Mouse (Mus musculus) ES-Bruce4 (cell line): ENCODE measurements at regions not wholly inside any gene's neighbourhood (a gene's known extent, or its start where the extent isn't known, plus 50 kb on each side); places are given as distances from the start of the nearest gene placed in this dataset.
"Not testable (repeated sequence)": the region's sequence is repeated elsewhere in the genome, so short reads cannot be mapped to it uniquely, and the experiment has no call there.

Experiments
- H3K27ac ChIP-seq: 2 replicates; pipeline ENCODE4 v1.5.1; 2012; ENCODE audit warnings: low read length, inconsistent platforms; ENCODE audit not compliant: insufficient read depth
- H3K27me3 ChIP-seq: 2 replicates; pipeline ENCODE4 v1.6.1; 2012; ENCODE audit warnings: mild to moderate bottlenecking, low read length, inconsistent platforms; ENCODE audit not compliant: control insufficient read depth, poor library complexity, insufficient read depth, severe bottlenecking
- H3K36me3 ChIP-seq: 2 replicates; pipeline ENCODE4 v1.6.1; 2012; ENCODE audit warnings: inconsistent platforms, mild to moderate bottlenecking, low read length, moderate library complexity; ENCODE audit not compliant: control insufficient read depth, poor library complexity, insufficient read depth, severe bottlenecking
- H3K4me1 ChIP-seq: one replicate; pipeline ENCODE4 v1.8.1; 2011; ENCODE audit warnings: low read length; ENCODE audit not compliant: control insufficient read depth, insufficient read depth
- H3K4me3 ChIP-seq: 2 replicates; pipeline ENCODE4 v1.5.1; 2011; ENCODE audit warnings: low read depth, mild to moderate bottlenecking, low read length
- H3K9ac ChIP-seq: 2 replicates; pipeline ENCODE4 v1.6.1; 2012; ENCODE audit warnings: low read depth, mild to moderate bottlenecking, inconsistent platforms; ENCODE audit not compliant: poor library complexity, severe bottlenecking
- H3K9me3 ChIP-seq: replicated peaks from 2 replicates; pipeline ENCODE4 v1.6.1; 2012; ENCODE audit warnings: mild to moderate bottlenecking, low read length, inconsistent platforms; ENCODE audit not compliant: control insufficient read depth, poor library complexity, insufficient read depth, severe bottlenecking
- CTCF ChIP-seq: IDR thresholded peaks from one replicate; pipeline ENCODE4 v1.8.1; 2011; ENCODE audit warnings: low read depth, low read length
- EP300 ChIP-seq: IDR thresholded peaks from 2 replicates; pipeline ENCODE4 v1.6.1; 2011; ENCODE audit warnings: low read depth, low read length; ENCODE audit not compliant: insufficient read depth
- POLR2A ChIP-seq: IDR thresholded peaks from one replicate; pipeline ENCODE4 v1.8.1; 2011; ENCODE audit warnings: low read length; ENCODE audit not compliant: insufficient read depth

DNA sequence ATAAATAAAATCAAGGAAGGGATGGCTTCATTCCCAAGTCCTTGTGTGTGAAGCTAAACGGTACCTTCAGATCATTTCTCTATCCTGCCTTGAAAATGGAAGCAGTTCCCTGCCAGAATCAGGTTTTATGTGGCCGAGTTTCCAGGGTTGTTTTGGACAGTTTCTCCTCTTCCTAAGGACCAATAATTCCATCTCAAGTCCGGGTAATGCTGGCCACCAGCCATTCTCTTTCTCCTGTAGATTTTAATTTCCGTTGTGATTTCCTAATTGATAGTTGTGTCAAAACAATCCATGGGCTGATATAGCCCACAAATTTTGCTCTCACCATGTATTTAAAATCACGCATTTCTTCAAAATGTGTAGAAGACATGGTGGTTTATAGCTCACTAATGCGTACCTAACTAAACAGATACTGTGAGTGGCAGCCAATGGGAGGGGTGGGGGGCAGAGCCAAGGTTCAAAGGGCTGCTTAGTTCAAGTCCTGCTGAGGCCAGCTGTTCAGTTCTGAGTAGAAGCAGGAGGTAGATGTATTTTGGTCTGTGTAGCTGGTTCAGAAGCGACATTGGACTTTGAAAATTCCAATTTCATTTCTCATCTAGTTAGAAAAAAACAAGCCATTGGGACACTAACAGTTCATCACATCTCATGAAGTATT, 129.2 kb upstream of the Kctd3 start:
- no peaks in the 10 kb centered on the region for H3K4me1 ChIP-seq
- no peaks in the 10 kb centered on the region for H3K9me3 ChIP-seq
- TF ChIP-seq CTCF (no peak), POLR2A (no peak), EP300 (no peak)
- H3K27ac ChIP-seq = no peak overlapping the region
- no peaks in the 10 kb centered on the region; the same call in 1 of the 2 replicates for H3K27me3 ChIP-seq
- H3K36me3 ChIP-seq = no peaks in the 10 kb centered on the region
- no peak overlapping the region for H3K9ac ChIP-seq
- no peak overlapping the region for H3K4me3 ChIP-seq

DNA sequence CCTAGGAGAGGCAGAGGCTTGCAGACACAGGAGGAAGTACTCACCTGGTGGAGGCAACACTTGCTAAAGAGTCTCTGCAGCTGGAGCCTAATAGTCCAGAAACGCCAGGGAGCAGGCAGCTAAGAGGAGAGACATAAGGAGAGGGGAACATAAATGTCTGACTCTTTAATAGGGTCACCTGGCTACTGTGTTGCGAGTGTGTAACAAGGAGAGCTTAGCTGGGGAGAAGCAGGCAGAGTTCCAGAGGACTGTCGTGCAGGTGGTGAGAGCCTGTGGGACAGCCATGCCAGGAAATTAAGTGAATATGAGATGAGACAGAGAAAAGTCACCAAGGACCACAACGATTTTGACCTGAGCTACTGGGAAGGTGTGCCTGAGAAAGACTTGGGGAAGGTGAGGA, 128.2 kb upstream of the Kctd3 start:
- no peak overlapping the region for H3K27ac ChIP-seq
- no peak overlapping the region for H3K9ac ChIP-seq
- no peaks in the 10 kb centered on the region for H3K9me3 ChIP-seq
- TF ChIP-seq POLR2A (no peak), EP300 (no peak), CTCF (no peak)
- no peaks in the 10 kb centered on the region for H3K36me3 ChIP-seq
- no peak overlapping the region for H3K4me3 ChIP-seq
- H3K4me1 ChIP-seq = no peaks in the 10 kb centered on the region
- H3K27me3 ChIP-seq = no peaks in the 10 kb centered on the region

DNA sequence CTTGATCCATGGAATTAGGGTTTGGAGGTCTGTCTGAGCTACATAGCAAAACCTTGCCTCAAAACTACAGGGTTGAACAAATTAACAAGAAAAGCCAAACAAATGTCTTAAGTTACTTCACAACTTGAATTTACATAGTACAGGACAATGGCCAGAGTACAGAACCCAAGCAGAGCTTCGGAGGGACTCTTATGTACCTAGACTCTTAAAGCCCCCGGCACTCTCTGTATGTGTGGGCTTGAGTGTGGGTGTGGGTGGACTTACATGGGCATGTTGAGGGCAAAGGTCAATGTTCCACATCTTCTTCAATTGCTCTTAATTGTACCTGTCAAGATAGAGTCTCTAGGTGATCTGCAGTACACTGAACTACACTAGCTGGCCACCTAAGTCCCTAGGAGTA, 121.1 kb upstream of the Kctd3 start:
- no peak overlapping the region for H3K27ac ChIP-seq
- H3K9me3 ChIP-seq = no peaks in the 10 kb centered on the region
- H3K4me1 ChIP-seq = no peaks in the 10 kb centered on the region
- no peaks in the 10 kb centered on the region for H3K27me3 ChIP-seq
- no peaks in the 10 kb centered on the region for H3K36me3 ChIP-seq
- H3K4me3 ChIP-seq = no peak overlapping the region
- TF ChIP-seq CTCF = no peak
- no peak for TF ChIP-seq EP300
- TF ChIP-seq POLR2A = no peak
- no peak overlapping the region for H3K9ac ChIP-seq

GRCm38 (mm10) chr1:189128246-189128645, 120.6 kb upstream of the Kctd3 start:
- not testable (repeated sequence) for H3K27me3 ChIP-seq, H3K4me3 ChIP-seq, H3K36me3 ChIP-seq, H3K4me1 ChIP-seq, H3K9me3 ChIP-seq, H3K27ac ChIP-seq, H3K9ac ChIP-seq

GRCm38 (mm10) chr1:189127367-189127766, 119.7 kb upstream of the Kctd3 start:
- Histone ChIP-seq H3K27me3 (no peaks in the 10 kb centered on the region), H3K4me3 (no peak overlapping the region), H3K9ac (no peak overlapping the region), H3K9me3 (no peaks in the 10 kb centered on the region), H3K27ac (no peak overlapping the region), H3K36me3 (no peaks in the 10 kb centered on the region), H3K4me1 (no peaks in the 10 kb centered on the region)
- no peak for TF ChIP-seq EP300
- TF ChIP-seq CTCF = no peak
- TF ChIP-seq POLR2A = no peak

GRCm38 (mm10) chr1:189119941-189120735, 112.5 kb upstream of the Kctd3 start:
- Histone ChIP-seq H3K27ac (no peak overlapping the region), H3K9me3 (no peaks in the 10 kb centered on the region), H3K36me3 (no peaks in the 10 kb centered on the region), H3K4me3 (no peak overlapping the region), H3K4me1 (no peaks in the 10 kb centered on the region), H3K9ac (no peak overlapping the region), H3K27me3 (no peaks in the 10 kb centered on the region)
- TF ChIP-seq POLR2A = no peak
- TF ChIP-seq EP300 = no peak

DNA sequence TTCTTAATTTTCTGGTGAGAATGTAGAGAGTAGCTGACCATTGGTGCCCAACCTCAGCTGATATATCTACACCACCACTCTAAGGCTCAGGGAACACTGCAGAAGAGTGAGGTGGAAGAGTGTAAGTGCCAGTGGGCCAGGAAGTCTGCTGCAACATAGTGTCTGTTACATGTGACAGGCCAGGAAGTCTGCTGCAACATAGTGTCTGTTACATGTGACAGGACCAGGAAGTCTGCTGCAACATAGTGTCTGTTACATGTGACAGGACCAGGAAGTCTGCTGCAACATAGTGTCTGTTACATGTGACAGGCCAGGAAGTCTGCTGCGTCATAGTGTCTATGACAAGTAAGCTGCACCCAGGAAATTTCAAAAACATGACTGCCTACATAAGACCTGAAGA, 111.4 kb upstream of the Kctd3 start:
- not testable (repeated sequence) for H3K27ac ChIP-seq, H3K9me3 ChIP-seq, H3K4me1 ChIP-seq, H3K27me3 ChIP-seq, H3K4me3 ChIP-seq, H3K36me3 ChIP-seq, H3K9ac ChIP-seq
